10 mouse cellular contexts compared by ENCODE assay signal in genomic region chr12:101024824-101025223, GRCm38 (mm10). TPM values are rescaled to one million over a fixed set of nuclear protein-coding genes. Genes with fewer than 3 reads are reported as not detected.
DNase-seq lines count a peak whose midpoint lies in the region; ATAC-seq and TF ChIP-seq lines count a peak whose summit lies in the region.
"Had no signal": no experiment of that assay in that cellular context is flagged by ENCODE, and none has a peak within 500 bp of the region (broad histone marks: within the 10 kb centered on the region; RNA-seq: fewer than 3 reads in every experiment).

No protein-coding gene starts in this region.

- TF ChIP-seq CTCF in stomach, postnatal 0 days (IDR thresholded peaks at IDR 0.05; ENCODE audit: low read depth): no peak

- 0 out of 2 replicates have a peak, but pooled peaks cover 3% of the 10 kb centered on the region for H3K27me3 ChIP-seq in hindbrain, embryonic 13.5 days
- no peaks in the 10 kb centered on the region for H3K27me3 ChIP-seq in hindbrain, embryonic 11.5 days (ENCODE audit: control insufficient read depth, insufficient read depth, low read length)
- no peaks in the 10 kb centered on the region for H3K27me3 ChIP-seq in liver, embryonic 11.5 days (replicated peaks; ENCODE audit: control insufficient read depth, insufficient read depth, low read length)
- H3K27me3 ChIP-seq in stomach, postnatal 0 days (ENCODE audit: control insufficient read depth, insufficient read depth, low read length): no peaks in the 10 kb centered on the region
- H3K27me3 ChIP-seq: CH12.LX had no signal

- H3K4me2 ChIP-seq in hindbrain, embryonic 13.5 days: peak overlapping the region; percentile 82; the same call in 1 of the 2 replicates
- H3K4me2 ChIP-seq in hindbrain, embryonic 11.5 days (replicated peaks; ENCODE audit: low read depth, low read length): no peak overlapping the region
- peak overlapping the region; percentile 92 for H3K4me2 ChIP-seq in liver, embryonic 11.5 days
- H3K4me2 ChIP-seq in stomach, postnatal 0 days (replicated peaks; ENCODE audit: low read depth): no peak overlapping the region

- peak overlapping the region; percentile 21; the same call in 1 of the 2 replicates for H3K9ac ChIP-seq in hindbrain, embryonic 13.5 days
- H3K9ac ChIP-seq in hindbrain, embryonic 11.5 days (ENCODE audit: low read depth, low read length): no peak overlapping the region
- peak overlapping the region; percentile 46; the same call in 1 of the 2 replicates for H3K9ac ChIP-seq in liver, embryonic 11.5 days (ENCODE audit: low read depth, low read length)
- H3K9ac ChIP-seq in stomach, postnatal 0 days (ENCODE audit: low read length): no peak overlapping the region

- no peaks in the 10 kb centered on the region for H3K9me3 ChIP-seq in hindbrain, embryonic 13.5 days
- no peaks in the 10 kb centered on the region for H3K9me3 ChIP-seq in hindbrain, embryonic 11.5 days (ENCODE audit: control insufficient read depth, low read length)
- no peaks in the 10 kb centered on the region for H3K9me3 ChIP-seq in liver, embryonic 11.5 days (ENCODE audit: control insufficient read depth, low read length)
- no peaks in the 10 kb centered on the region for H3K9me3 ChIP-seq in stomach, postnatal 0 days (ENCODE audit: control insufficient read depth, low read length)

- intact Hi-C loops in heart, postnatal 25 days (cut with DNase I): loop anchor here (5.0 kb wide), 1 partner anchor 33 kb away; no protein-coding TSS in a partner anchor

- ATAC-seq in hindbrain, embryonic 13.5 days (ENCODE audit: low FRiP score): no peak
- ATAC-seq in hindbrain, embryonic 11.5 days (ENCODE audit: low FRiP score): no peak
- ATAC-seq in liver, embryonic 11.5 days (replicated peaks; ENCODE audit: low FRiP score): 0 out of 2 replicates have a peak, but pooled peaks have one; percentile 0
- ATAC-seq in stomach, postnatal 0 days (ENCODE audit: low FRiP score, low TSS enrichment): no peak

- TF ChIP-seq EP300 in stomach, postnatal 0 days (optimal IDR thresholded peaks at IDR 0.05): no peak

- no peak overlapping the region for H3K4me3 ChIP-seq in hindbrain, embryonic 13.5 days
- H3K4me3 ChIP-seq in hindbrain, embryonic 11.5 days (ENCODE audit: low read depth, low read length): no peak overlapping the region
- peak overlapping the region; percentile 86 for H3K4me3 ChIP-seq in liver, embryonic 11.5 days (ENCODE audit: low read depth, low read length)
- no peak overlapping the region for H3K4me3 ChIP-seq in stomach, postnatal 0 days (ENCODE audit: low read depth, low read length)

- WGBS in hindbrain, embryonic 13.5 days: 58% methylated on average over 8 of the region's 8 CpGs
- WGBS in hindbrain, embryonic 11.5 days: 62% methylated on average over 8 of the region's 8 CpGs
- WGBS in liver, embryonic 11.5 days: 53% methylated on average over 8 of the region's 8 CpGs
- WGBS in stomach, postnatal 0 days: 64% methylated on average over 8 of the region's 8 CpGs

- DNase-seq in hindbrain, embryonic 11.5 days (ENCODE audit: low spot score): no peak
- peak; percentile 6 for DNase-seq in thymus, postnatal 4 days
- DNase-seq in thymus, postnatal 10 days (ENCODE audit: low spot score in 2 of 2): no peak
- DNase-seq in liver, embryonic 11.5 days (ENCODE audit: low spot score): peak; percentile 30
- no peak for DNase-seq in stomach, postnatal 0 days (ENCODE audit: low spot score)
- DNase-seq in adrenal gland, adult 2 months: no peak
- DNase-seq in heart, postnatal 25 days (ENCODE audit: low spot score): no peak

- H3K4me1 ChIP-seq in hindbrain, embryonic 13.5 days (replicated peaks): peaks cover 51% of the 10 kb centered on the region
- H3K4me1 ChIP-seq in hindbrain, embryonic 11.5 days (replicated peaks; ENCODE audit: control insufficient read depth, insufficient read depth, low read length): peaks cover 3% of the 10 kb centered on the region
- peaks cover 28% of the 10 kb centered on the region for H3K4me1 ChIP-seq in liver, embryonic 11.5 days (replicated peaks; ENCODE audit: control insufficient read depth, insufficient read depth, low read length)
- no peaks in the 10 kb centered on the region for H3K4me1 ChIP-seq in stomach, postnatal 0 days (replicated peaks; ENCODE audit: control insufficient read depth, insufficient read depth)

- H3K27ac ChIP-seq in hindbrain, embryonic 13.5 days: peak overlapping the region; percentile 31; the same call in 1 of the 2 replicates
- H3K27ac ChIP-seq in hindbrain, embryonic 11.5 days (ENCODE audit: low read depth, low read length): no peak overlapping the region
- H3K27ac ChIP-seq in liver, embryonic 11.5 days (ENCODE audit: low read depth, low read length): peak overlapping the region; percentile 76
- H3K27ac ChIP-seq in stomach, postnatal 0 days (replicated peaks): 0 out of 2 replicates have a peak overlapping the region, but pooled peaks have one; percentile 63
- H3K27ac ChIP-seq: macrophage had no signal

- peaks cover 17% of the 10 kb centered on the region for H3K36me3 ChIP-seq in hindbrain, embryonic 13.5 days
- H3K36me3 ChIP-seq in hindbrain, embryonic 11.5 days (ENCODE audit: control insufficient read depth, insufficient read depth, low read length): peaks cover 2% of the 10 kb centered on the region
- H3K36me3 ChIP-seq in liver, embryonic 11.5 days (ENCODE audit: control insufficient read depth, insufficient read depth, low read length): peaks cover 5% of the 10 kb centered on the region; the same call in 1 of the 2 replicates
- no peaks in the 10 kb centered on the region for H3K36me3 ChIP-seq in stomach, postnatal 0 days (ENCODE audit: control insufficient read depth, insufficient read depth, low read length)

RNA-seq across cellular contexts. Expression of gene Ccdc88c, which starts 4.0 kb away (rescaled TPM):
- polyA plus RNA-seq in hindbrain, embryonic 13.5 days (2015; fragmentation: Nextera tagmentation; extraction: Ambion mirVana): 12.9 and 13.8 TPM in 2 replicates
- polyA plus RNA-seq in hindbrain, embryonic 11.5 days (2014; fragmentation: Nextera tagmentation; extraction: Ambion mirVana): 11.6 and 14.1 TPM in 2 replicates
- polyA plus RNA-seq in liver, embryonic 11.5 days (2014; fragmentation: Nextera tagmentation; extraction: Ambion mirVana): 11.8 and 13.3 TPM in 2 replicates
- 5.7 and 6.0 TPM in 2 replicates for polyA plus RNA-seq in stomach, postnatal 0 days (2015; fragmentation: Nextera tagmentation; extraction: Ambion mirVana)
- 1 to 10 TPM; 1.8 to 2.2 TPM for total RNA-seq in adrenal gland, adult 2 months (2021)
- polyA plus RNA-seq in adrenal gland, adult 2 months (2012; rRNA removed): 1.3 and 1.5 TPM in 2 replicates
- 1 to 10 TPM; 5.9 to 6.7 TPM for total RNA-seq in heart, postnatal 25 days (2021)

RNA-seq across cellular contexts. Expression of gene Ppp4r3a, which starts 58.7 kb away (rescaled TPM):
- polyA plus RNA-seq in hindbrain, embryonic 13.5 days (2015; fragmentation: Nextera tagmentation; extraction: Ambion mirVana): 28.2 and 29.5 TPM in 2 replicates
- 59.9 and 63.6 TPM in 2 replicates for polyA plus RNA-seq in hindbrain, embryonic 11.5 days (2014; fragmentation: Nextera tagmentation; extraction: Ambion mirVana)
- polyA plus RNA-seq in liver, embryonic 11.5 days (2014; fragmentation: Nextera tagmentation; extraction: Ambion mirVana): 53.4 and 54.4 TPM in 2 replicates
- polyA plus RNA-seq in stomach, postnatal 0 days (2015; fragmentation: Nextera tagmentation; extraction: Ambion mirVana): 14.3 and 16.8 TPM in 2 replicates
- total RNA-seq in adrenal gland, adult 2 months (2021): 10 to 100 TPM; 42.6 to 74.8 TPM
- polyA plus RNA-seq in adrenal gland, adult 2 months (2012; rRNA removed): 13.6 and 14.6 TPM in 2 replicates
- total RNA-seq in heart, postnatal 25 days (2021): 10 to 100 TPM; 23.5 to 25.3 TPM

Comparison
In these comparisons a context has a peak if more than half of its experiments do, and no peak if none do; other contexts are left out.
1. H3K4me2 ChIP-seq: peak in hindbrain, embryonic 13.5 days (single experiment) and liver, embryonic 11.5 days (single experiment); none in hindbrain, embryonic 11.5 days (single experiment) and stomach, postnatal 0 days (single experiment).
2. H3K9ac ChIP-seq: peak in hindbrain, embryonic 13.5 days (single experiment) and liver, embryonic 11.5 days (single experiment); none in hindbrain, embryonic 11.5 days (single experiment) and stomach, postnatal 0 days (single experiment).
3. DNase-seq: peak in thymus, postnatal 4 days (single experiment) and liver, embryonic 11.5 days (single experiment); none in hindbrain, embryonic 11.5 days (single experiment), thymus, postnatal 10 days (0 of 2), stomach, postnatal 0 days (single experiment), adrenal gland, adult 2 months (single experiment) and heart, postnatal 25 days (single experiment).